Mouse (Mus musculus) ovary, postnatal 36 days (tissue): ENCODE measurements around the gene Kcnj6.

Source experiments
- DNase-seq: peaks from one replicate; pipeline ENCODE4 v3.0.0; 2022; ENCODE audit warnings: low spot score, mixed read lengths

Kcnj6 gene

DNA sequence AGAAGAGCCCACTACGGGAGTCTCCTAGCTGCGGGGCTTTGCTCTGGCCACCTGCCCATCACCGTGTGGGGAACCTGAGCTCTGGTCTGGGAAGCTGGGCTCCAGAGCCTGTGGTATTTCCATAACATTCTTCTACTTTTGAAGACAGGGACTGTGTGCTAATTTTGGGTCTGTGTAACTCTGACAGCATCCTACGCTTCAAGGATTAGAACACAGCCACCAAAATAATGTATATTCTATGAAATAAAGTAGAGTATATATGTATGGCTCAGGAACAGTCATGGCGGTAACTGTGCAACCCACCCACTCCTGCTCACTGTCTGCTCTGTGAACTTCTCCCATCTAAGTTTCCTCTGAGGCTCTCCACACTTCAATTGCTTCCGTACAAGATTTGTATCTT is 229.9 kb downstream of the Kcnj6 start:
- DNase-seq, result no peak

- no peak for DNase-seq
Observed at GRCm38 (mm10) chr16:94765129-94765528, 232.4 kb downstream of the Kcnj6 start.

- no peak for DNase-seq
Observed at GRCm38 (mm10) chr16:94760732-94761131, 236.8 kb downstream of the Kcnj6 start.

GRCm38 (mm10) chr16:94759761-94760160 is 237.7 kb downstream of the Kcnj6 start:
- DNase-seq, result no peak

DNA sequence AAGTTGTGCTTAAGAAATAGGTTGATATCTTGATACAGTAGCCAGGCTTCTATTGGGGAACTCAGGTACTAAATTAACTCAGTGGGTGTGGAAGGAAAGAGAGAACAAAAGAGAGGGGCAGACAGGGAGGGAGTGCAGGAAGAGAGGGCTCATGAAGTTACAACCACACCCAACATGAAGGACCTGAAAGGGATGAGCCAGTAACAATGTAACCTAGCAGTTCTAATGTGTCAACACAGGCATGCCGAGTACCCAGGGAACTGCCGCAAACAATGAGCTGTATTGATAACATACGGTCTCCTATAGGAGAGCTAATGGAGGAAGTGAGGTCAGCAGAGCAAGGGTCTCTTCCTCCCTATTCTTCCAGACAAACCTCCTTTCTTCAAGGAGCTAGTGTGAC is 238.9 kb downstream of the Kcnj6 start:
- no peak for DNase-seq

- DNase-seq, result no peak
Observed at GRCm38 (mm10) chr16:94756352-94756751, 241.1 kb downstream of the Kcnj6 start.

DNA sequence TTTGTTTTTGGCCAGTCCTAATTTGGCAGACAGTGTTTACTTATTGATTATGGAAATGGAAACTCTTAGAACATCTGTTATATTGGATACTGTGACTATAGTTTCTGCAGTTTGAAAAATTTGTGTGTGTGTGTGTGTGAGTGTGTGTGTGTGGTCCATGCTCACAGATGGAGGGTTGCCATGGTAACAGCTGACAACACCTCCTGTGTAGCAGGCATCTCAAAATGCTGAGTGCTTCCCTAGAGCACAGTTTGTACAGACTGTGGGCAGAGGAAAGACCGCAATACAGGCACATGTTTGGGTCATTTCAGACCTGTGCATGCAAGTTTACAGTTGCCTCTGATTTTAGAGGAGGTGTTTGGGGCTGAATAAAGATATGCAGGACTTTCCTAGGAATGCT is 244.0 kb downstream of the Kcnj6 start:
- DNase-seq, result no peak

- no peak for DNase-seq
Observed at GRCm38 (mm10) chr16:94752781-94753180, 244.7 kb downstream of the Kcnj6 start.

- peak; percentile 34 for DNase-seq
Observed at GRCm38 (mm10) chr16:94745016-94745415, 252.5 kb downstream of the Kcnj6 start.

DNA sequence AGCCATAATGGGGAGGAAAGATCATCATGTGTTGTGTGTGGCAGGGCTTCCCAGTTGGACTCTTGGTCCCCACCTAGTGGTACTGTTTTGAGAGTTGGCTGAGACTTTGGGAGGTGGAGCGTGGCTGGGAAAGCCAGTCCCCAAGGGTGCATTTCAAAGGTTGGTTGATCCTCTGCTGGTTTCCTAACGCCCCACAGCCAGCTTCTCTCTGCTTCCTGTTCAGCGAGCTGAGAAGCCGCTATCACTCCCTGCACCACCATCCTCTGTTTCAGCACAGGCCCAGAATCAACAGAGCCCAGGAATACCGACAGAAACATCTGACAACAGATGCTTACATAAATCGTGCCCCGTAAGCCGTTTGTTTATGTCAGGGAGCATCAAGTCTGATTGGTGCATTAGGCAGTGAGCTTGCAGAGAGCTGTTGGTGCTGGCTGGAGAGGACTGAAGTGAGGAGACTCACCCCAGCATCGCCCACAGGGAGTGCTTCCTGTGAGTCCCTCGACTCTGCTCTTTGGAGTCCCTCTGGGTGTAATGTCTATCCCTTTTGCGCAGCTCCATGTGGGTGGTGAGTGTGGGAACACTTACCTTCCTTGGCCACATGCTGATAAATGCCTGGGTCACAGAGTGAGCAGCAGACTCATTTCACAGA is 253.5 kb downstream of the Kcnj6 start:
- peak; percentile 43 for DNase-seq

- DNase-seq, result no peak
Observed at GRCm38 (mm10) chr16:94737359-94737687, 260.2 kb downstream of the Kcnj6 start.

DNA sequence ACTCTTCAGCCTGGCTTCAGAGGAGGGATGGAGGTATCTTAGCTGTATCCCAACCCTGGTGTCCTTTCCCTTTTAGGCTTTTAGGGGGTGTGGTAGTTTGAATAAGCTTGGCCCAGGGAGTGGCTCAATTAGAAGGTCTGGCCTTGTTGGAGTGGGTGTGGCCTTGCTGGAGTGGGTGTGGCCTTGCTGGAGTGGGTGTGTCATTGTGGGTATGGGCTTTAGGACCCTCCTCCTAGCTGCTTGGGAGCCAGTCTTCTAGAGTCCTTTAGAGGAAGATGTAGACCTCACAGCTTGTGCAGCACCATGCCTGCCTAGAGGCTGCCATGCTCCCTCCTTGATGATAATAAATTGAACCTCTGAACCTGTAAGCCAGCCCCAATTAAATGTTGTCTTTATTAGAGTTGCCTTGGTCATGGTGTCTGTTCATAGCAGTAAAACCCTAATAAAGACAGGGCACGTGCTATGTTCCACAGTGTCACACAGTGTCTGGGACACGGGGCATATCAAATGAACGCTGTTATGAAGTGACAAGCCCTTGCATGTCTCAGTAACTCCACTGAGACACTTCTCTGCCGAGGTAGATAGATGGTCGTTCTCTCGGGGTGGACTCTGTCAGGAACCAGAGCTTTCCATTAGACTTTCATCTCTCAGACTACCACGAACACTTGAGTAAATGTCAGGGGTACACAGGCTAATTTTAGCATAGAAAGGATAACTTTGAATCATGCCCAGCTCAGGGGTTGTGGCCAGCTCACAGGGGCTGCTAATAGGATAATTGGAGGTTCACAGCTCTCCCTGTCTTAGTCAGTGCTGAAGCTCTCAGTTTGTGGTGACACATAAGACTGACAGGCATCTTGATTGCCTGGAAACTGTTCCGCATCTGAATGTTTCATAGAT is 260.8 kb downstream of the Kcnj6 start:
- DNase-seq, result no peak

DNA sequence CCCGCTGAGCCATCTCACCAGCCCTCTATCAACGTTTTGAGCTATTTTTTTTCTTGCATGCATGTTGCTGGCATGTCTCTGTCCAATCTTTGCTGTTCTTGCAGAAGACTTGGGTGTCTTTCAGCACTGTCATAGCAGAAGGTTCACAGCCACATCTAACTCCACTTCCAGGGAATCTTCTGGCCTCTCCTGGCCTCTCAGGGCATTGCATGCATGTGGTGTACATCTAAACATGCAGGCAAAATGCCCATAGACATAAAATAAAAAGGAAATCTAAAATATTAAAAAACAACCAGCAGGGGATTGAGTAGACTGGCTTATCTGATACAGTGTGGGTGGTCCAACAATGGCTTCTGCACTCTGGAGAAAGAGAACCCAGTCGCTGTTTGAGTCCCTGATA is 262.0 kb downstream of the Kcnj6 start:
- DNase-seq, result no peak

DNA sequence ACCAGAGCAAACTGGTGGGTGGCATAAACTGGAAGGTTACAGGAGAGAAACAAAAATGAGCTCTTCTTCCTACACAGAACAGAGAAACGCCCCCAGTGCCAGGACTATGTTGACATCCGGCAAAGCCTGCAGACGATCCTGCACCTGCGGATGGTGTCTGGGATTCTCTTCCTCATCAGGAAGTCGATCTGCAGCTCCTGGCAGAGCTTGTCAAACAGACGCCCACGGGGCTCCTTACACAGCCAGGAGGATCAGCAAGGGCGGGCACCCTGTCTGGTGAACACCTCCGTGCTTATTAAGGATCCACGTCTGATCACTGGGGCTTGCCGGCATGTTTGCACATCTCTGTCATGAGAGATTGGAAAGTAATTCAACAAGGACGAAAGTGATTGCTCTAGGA is 266.5 kb downstream of the Kcnj6 start:
- no peak for DNase-seq

GRCm38 (mm10) chr16:94729236-94729635 is 268.3 kb downstream of the Kcnj6 start:
- DNase-seq, result no peak

GRCm38 (mm10) chr16:94724747-94725211 is 272.7 kb downstream of the Kcnj6 start:
- DNase-seq, result peak; percentile 23

DNA sequence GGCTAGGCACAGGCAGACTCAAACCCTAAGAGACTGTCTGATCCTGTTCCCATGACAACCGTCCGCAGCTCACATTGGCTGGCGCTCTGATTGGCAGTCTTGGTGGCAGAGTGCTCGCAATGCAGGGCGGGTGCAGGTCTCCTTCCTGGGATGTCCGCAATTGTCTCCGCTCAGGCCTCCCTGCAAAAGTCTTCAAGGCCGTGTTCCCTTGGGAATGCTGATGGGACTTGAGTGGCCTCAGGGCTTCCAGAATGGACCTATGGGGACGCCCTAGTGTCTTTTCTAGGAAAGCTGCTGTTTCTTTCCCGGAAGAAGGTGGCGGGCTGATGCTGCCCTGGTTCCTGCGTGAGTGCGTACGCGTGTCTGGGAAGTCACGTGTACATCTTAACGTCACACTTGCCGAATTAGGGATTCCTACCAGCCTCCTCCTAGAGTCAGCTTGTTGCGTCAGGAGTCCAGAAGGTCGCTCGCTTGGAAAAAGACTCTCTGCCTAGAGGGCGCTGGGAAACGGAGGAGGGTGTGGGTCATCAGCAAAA is 273.4 kb downstream of the Kcnj6 start:
- peak; percentile 68 for DNase-seq

DNA sequence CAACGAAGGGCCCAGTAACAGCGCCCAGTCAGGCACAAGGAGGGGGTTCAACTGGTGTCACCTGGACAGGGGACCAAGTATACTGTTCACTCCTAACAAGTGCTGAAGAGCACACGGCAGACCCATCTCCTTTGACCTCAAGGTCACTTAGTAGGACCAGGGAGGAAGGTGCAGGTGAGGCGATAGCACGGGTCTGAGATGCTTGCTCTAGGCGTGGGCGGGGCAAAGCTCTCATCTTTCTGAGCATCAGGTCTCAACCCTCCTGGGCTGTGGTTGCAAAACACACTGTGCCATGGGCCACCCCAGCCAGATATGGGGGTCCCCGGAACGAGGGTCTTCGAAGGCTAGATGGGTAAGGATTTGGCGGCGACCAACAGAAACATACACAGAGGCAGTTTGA is 274.6 kb downstream of the Kcnj6 start:
- no peak for DNase-seq

DNA sequence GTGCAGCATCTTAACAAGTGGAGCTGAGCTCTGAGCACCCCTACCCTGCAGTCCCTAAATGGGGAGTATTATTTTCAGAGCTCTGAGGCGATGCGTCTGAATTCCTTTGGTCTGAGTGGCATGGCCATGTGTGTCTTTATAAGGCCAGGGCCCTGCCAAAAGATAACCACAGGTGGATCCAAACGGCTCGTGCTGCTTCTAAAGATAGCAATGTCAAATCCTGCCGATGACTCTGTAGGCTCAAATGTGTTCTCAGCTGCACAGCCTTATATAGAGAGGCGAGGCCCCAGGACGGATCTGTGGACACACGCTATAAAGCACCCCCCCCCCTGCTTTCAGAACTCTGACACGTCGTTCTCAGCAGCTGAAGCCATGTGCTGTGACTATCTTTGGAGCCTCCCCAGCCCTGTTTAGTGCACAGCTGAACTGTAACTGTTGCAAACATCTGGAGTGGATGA is 275.9 kb downstream of the Kcnj6 start:
- no peak for DNase-seq

- no peak for DNase-seq
Observed at GRCm38 (mm10) chr16:94720476-94721153, 276.9 kb downstream of the Kcnj6 start.

DNA sequence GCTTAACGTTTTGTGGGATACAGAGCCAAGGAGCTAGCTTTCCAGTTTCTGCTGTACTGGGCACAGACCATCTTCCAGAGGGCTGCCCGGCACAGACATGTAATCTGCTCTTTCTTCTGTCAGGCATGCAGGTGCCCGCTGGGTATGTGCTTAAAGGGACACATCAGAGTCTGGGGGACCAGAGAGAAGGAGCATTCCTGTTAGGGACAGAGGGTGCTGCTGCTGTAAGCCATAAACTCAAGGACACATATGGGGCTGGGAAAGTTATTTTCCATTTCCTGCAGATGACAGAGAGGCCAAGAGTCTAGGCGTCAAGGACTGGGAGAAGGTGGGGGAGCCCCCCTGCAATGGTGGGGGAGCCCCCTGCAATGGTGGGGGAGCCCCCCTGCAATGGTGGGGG is 278.0 kb downstream of the Kcnj6 start:
- DNase-seq, result no peak

DNA sequence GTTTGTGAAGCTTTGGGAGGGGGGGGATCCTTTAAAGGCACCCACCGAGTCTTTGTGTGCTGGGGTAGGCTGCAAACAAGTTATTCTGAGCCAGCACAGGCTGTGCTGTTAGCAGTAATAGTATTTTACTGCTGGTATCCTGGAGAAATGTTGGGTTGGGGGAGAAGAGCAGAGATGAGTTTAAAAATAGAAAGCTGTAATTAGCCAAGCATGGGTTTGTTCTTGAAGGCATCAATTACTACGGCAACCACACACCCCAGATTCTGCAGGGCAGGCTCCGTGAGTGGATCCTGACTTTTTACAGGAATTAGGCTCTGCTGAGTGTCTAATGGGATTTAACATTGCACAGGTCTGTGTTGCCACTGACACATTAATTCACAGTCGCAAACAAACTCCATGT is 278.6 kb downstream of the Kcnj6 start:
- no peak for DNase-seq

DNA sequence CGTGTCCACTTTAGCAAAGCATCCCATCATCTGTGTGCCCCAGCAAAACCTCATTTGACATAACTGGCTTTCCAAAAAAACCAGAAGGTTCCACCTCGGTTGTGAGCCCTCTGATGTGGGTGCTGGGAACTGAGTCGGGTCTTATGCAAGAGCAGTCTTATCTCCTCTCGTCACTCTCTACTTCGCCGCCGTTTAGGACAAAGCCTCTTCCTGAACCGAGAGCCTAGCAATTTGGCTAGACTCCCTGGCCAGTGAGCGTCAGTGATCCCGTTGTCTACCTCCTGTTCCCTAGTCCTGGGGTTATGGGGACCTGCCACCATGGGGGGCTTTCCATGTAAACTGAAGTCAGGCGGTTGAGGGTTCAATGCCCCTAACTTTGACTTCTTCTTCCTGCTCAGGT is 280.4 kb downstream of the Kcnj6 start:
- DNase-seq, result no peak
